8 mouse cellular contexts compared by ENCODE assay signal in genomic region chr4:133369553-133370297, GRCm38 (mm10). TPM values are rescaled to one million over a fixed set of nuclear protein-coding genes. Genes with fewer than 3 reads are reported as not detected.
DNase-seq lines count a peak whose midpoint lies in the region; ATAC-seq and TF ChIP-seq lines count a peak whose summit lies in the region.

Slc9a1 (plus strand) TSS chr4:133369706.

- WGBS in embryonic facial prominence, embryonic 13.5 days: under 1% methylated on average over 40 of the region's 40 CpGs
- under 1% methylated on average over 36 of the region's 40 CpGs for WGBS in heart, adult 2 months
- under 1% methylated on average over 40 of the region's 40 CpGs for WGBS in limb, embryonic 13.5 days
- WGBS in midbrain, embryonic 16.5 days: under 1% methylated on average over 40 of the region's 40 CpGs

- peak within 1 kb of the TSS; percentile 80 for H3K4me3 ChIP-seq in embryonic facial prominence, embryonic 13.5 days
- peak within 1 kb of the TSS; percentile 95 for H3K4me3 ChIP-seq in heart, adult 2 months
- peak within 1 kb of the TSS; percentile 86 for H3K4me3 ChIP-seq in limb, embryonic 13.5 days
- H3K4me3 ChIP-seq in midbrain, embryonic 16.5 days (ENCODE audit: low read depth, low read length): peak within 1 kb of the TSS; percentile 92

- peak within 1 kb of the TSS; percentile 74 for H3K4me2 ChIP-seq in embryonic facial prominence, embryonic 13.5 days
- H3K4me2 ChIP-seq in limb, embryonic 13.5 days (replicated peaks): peak within 1 kb of the TSS; percentile 79
- H3K4me2 ChIP-seq in midbrain, embryonic 16.5 days (ENCODE audit: low read length): peak within 1 kb of the TSS; percentile 96

- peak; percentile 93 for TF ChIP-seq EP300 in heart, adult 2 months (IDR thresholded peaks at IDR 0.05; ENCODE audit: insufficient read depth, low read depth, low read length)

- peaks cover 2% of the 10 kb centered on the region for H3K36me3 ChIP-seq in embryonic facial prominence, embryonic 13.5 days
- 0 out of 2 replicates have a peak, but pooled peaks cover 3% of the 10 kb centered on the region for H3K36me3 ChIP-seq in heart, adult 2 months (ENCODE audit: control insufficient read depth, insufficient read depth, low read length)
- H3K36me3 ChIP-seq in limb, embryonic 13.5 days: peaks cover 2% of the 10 kb centered on the region
- H3K36me3 ChIP-seq in midbrain, embryonic 16.5 days (ENCODE audit: control insufficient read depth, insufficient read depth, low read length): no peaks in the 10 kb centered on the region

- DNase-seq in 3134 (ENCODE audit: extremely low read depth, insufficient read length, low spot score): peak; percentile 91
- DNase-seq in adrenal gland, postnatal 36 days: peak; percentile 95 to 96
- DNase-seq in heart, adult 2 months: peak; percentile 94 to 96
- peak; percentile 93 to 96 for DNase-seq in kidney, adult 8-10 months
- peak; percentile 95 to 97 for DNase-seq in spleen, postnatal 10 days (ENCODE audit: low spot score in 2 of 2)

- TF ChIP-seq CTCF in heart, adult 2 months (IDR thresholded peaks at IDR 0.05): no peak; the same call in 1 of the 2 replicates

- no peaks in the 10 kb centered on the region for H3K27me3 ChIP-seq in embryonic facial prominence, embryonic 13.5 days
- no peaks in the 10 kb centered on the region for H3K27me3 ChIP-seq in heart, adult 2 months (ENCODE audit: control insufficient read depth, insufficient read depth, low read length)
- no peaks in the 10 kb centered on the region for H3K27me3 ChIP-seq in limb, embryonic 13.5 days
- H3K27me3 ChIP-seq in midbrain, embryonic 16.5 days (ENCODE audit: control insufficient read depth, insufficient read depth, low read depth, low read length): no peaks in the 10 kb centered on the region

- intact Hi-C loops in heart, adult 2 months (cut with DNase I): loop anchor here (2.0 kb wide), 1 partner anchor 49 kb away; no protein-coding TSS in a partner anchor

- H3K27ac ChIP-seq in embryonic facial prominence, embryonic 13.5 days: peak within 1 kb of the TSS; percentile 81
- peak within 1 kb of the TSS; percentile 97 for H3K27ac ChIP-seq in heart, adult 2 months
- H3K27ac ChIP-seq in limb, embryonic 13.5 days: peak within 1 kb of the TSS; percentile 86
- peak within 1 kb of the TSS; percentile 88 for H3K27ac ChIP-seq in midbrain, embryonic 16.5 days (ENCODE audit: low read length)

- TF ChIP-seq POLR2A in heart, adult 2 months (IDR thresholded peaks at IDR 0.05; ENCODE audit: insufficient read depth, low read depth, low read length): peak; percentile 100

- peak; percentile 86 for ATAC-seq in embryonic facial prominence, embryonic 13.5 days (ENCODE audit: insufficient number of reproducible peaks, insufficient read depth, low FRiP score, low TSS enrichment, low read depth)
- ATAC-seq in limb, embryonic 13.5 days (ENCODE audit: low FRiP score, low read depth): peak; percentile 94
- ATAC-seq in midbrain, embryonic 16.5 days: peak; percentile 96

- no peaks in the 10 kb centered on the region for H3K9me3 ChIP-seq in embryonic facial prominence, embryonic 13.5 days
- H3K9me3 ChIP-seq in limb, embryonic 13.5 days: no peaks in the 10 kb centered on the region
- H3K9me3 ChIP-seq in midbrain, embryonic 16.5 days (replicated peaks; ENCODE audit: control insufficient read depth, low read length, poor library complexity, severe bottlenecking): no peaks in the 10 kb centered on the region

- H3K9ac ChIP-seq in embryonic facial prominence, embryonic 13.5 days: peak within 1 kb of the TSS; percentile 95
- peak within 1 kb of the TSS; percentile 91 for H3K9ac ChIP-seq in heart, adult 2 months (ENCODE audit: low read depth, low read length)
- peak within 1 kb of the TSS; percentile 89 for H3K9ac ChIP-seq in limb, embryonic 13.5 days
- peak within 1 kb of the TSS; percentile 96 for H3K9ac ChIP-seq in midbrain, embryonic 16.5 days (ENCODE audit: low read depth, low read length)

- peaks cover 43% of the 10 kb centered on the region for H3K4me1 ChIP-seq in embryonic facial prominence, embryonic 13.5 days
- H3K4me1 ChIP-seq in heart, adult 2 months (ENCODE audit: control insufficient read depth, insufficient read depth, low read length): peaks cover 13% of the 10 kb centered on the region
- H3K4me1 ChIP-seq in limb, embryonic 13.5 days: peaks cover 40% of the 10 kb centered on the region
- peaks cover 43% of the 10 kb centered on the region for H3K4me1 ChIP-seq in midbrain, embryonic 16.5 days (ENCODE audit: control insufficient read depth, insufficient read depth, low read length)

- peaks cover 4% of the 10 kb centered on the region; the same call in 1 of the 2 replicates for H3K79me2 ChIP-seq in heart, adult 2 months (replicated peaks; ENCODE audit: control insufficient read depth, insufficient read depth, low read length)

RNA-seq across cellular contexts. Expression of gene Slc9a1, which starts in this region (rescaled TPM):
- total RNA-seq in adrenal gland, postnatal 36 days (2021): 10 to 100 TPM; 48.6 to 54.2 TPM
- polyA plus RNA-seq in embryonic facial prominence, embryonic 13.5 days (2015; fragmentation: Nextera tagmentation; extraction: Ambion mirVana): 8.6 and 9.4 TPM in 2 replicates
- total RNA-seq in heart, adult 2 months (2021): 10 to 100 TPM; 17.0 to 17.4 TPM
- polyA plus RNA-seq in heart, adult 2 months (2012; rRNA removed): 21.4 and 21.5 TPM in 2 replicates
- polyA plus RNA-seq in limb, embryonic 13.5 days (2015; fragmentation: Nextera tagmentation; extraction: Ambion mirVana): 8.1 and 8.8 TPM in 2 replicates
- 10.3 and 12.8 TPM in 2 replicates for polyA plus RNA-seq in midbrain, embryonic 16.5 days (2015; fragmentation: Nextera tagmentation; extraction: Ambion mirVana)

Comparison
In these comparisons a context has a peak if more than half of its experiments do, and no peak if none do; other contexts are left out.
1. Peak in every context shown above with its lines: DNase-seq, ATAC-seq, H3K4me3 ChIP-seq and H3K27ac ChIP-seq.